Mouse (Mus musculus) heart, adult 2 months (tissue): ENCODE data around the gene 3110001I22Rik.

Experiments
- CTCF ChIP-seq: fragments of 200-600 bp; IDR thresholded peaks from 2 replicates; pipeline ENCODE4 v1.8.1; 2022; ENCODE audit warnings: antibody characterized with exemption, mild to moderate bottlenecking, moderate library complexity
- POLR2A ChIP-seq: fragments of 200-500 bp; IDR thresholded peaks from 2 replicates; pipeline ENCODE4 v1.6.1; 2011; ENCODE audit warnings: mild to moderate bottlenecking, low read depth, low read length, control low read depth; ENCODE audit not compliant: insufficient read depth

- peak; percentile 37 for TF ChIP-seq CTCF
- TF ChIP-seq POLR2A, result no peak
Observed at GRCm38 (mm10) chr16:13698998-13699397, 27.3 kb downstream of the 3110001I22Rik start.
